Mouse (Mus musculus) c-Kit-positive CD71-negative TER-119-negative erythroid progenitor cells, embryonic 14.5 days (primary cell): ENCODE measurements around the gene Havcr1.

Experiments used
- DNase-seq: peaks from one replicate; pipeline ENCODE4 v3.0.0-alpha.2; 2013; ENCODE audit warnings: low read depth

Havcr1 gene

DNA sequence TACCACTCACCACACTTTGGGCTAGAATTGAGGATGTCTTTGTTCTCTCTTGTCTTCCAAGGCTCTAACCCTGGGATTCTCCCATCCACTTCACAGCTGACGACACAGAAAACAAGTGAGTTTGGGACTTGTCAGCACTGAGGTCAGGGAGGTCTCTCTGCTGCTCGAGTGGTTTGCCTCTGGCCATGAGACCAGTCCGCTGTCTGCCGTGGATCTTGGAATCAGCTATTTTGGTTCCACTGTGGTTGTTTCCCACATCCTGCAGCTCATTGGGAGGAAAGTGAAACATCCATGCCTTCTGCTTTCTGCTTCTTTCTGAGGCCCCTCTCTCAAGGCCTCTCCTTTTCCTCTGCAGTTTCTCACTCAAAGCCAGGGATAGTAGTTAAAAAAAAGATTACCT, 85.0 kb downstream of the Havcr1 start:
- no peak for DNase-seq
